Mouse (Mus musculus): ENCODE measurements around the gene Dner. TPM values are rescaled to one million over a fixed set of nuclear protein-coding genes. Genes with fewer than 3 reads are reported as not detected.
A peak's percentile ranks its signal among the peaks of the same experiment; 100 is the strongest.

The Dner gene
- polyA plus RNA-seq, 2 experiments: 5.9 to 6.4 TPM

DNA sequence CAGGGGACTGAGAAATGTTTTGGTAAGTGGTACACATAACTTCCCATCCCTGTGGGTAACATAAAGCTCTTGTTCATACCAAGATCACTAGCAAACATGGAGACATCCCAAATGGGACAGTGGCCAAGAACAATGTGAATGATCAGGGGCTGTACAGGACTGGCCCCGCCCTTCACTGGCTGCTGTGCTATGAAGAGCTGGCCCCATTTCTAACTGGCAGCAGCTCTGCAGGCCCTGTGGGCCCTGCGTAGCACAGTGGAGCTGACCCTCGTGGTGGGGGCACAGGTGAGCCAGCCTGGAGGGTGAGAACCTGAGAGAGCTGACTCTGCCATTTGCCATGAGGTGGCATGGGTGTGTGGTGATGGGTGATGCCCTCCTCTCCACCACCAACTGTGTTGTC is 100.0 kb downstream of the Dner start:
- ATAC-seq (ENCODE audit: low FRiP score, low read depth) (no peak; the same call in 1 of the 2 replicates), DNase-seq (ENCODE audit: low spot score) (peak; percentile 14)
- 76% methylated on average over 3 of the region's 3 CpGs for WGBS
- no peak overlapping the region for H3K4me3 ChIP-seq (replicated peaks; ENCODE audit: low read length)
- H3K4me2 ChIP-seq (replicated peaks; ENCODE audit: low read depth, low read length, severe bottlenecking): no peak overlapping the region
- no peak for TF ChIP-seq POLR2A (IDR thresholded peaks at IDR 0.05; ENCODE audit: borderline replicate concordance, extremely low read depth, insufficient read depth, insufficient read length)
- no peak overlapping the region for H3K27ac ChIP-seq (replicated peaks; ENCODE audit: low read depth, low read length)
- no peaks in the 10 kb centered on the region for H3K27me3 ChIP-seq (ENCODE audit: control insufficient read depth, insufficient read depth, low read length)
- H3K9me3 ChIP-seq (ENCODE audit: control insufficient read depth, low read length): no peaks in the 10 kb centered on the region
- H3K9ac ChIP-seq (ENCODE audit: low read depth, low read length, severe bottlenecking): no peak overlapping the region
- H3K36me3 ChIP-seq (ENCODE audit: control insufficient read depth, insufficient read depth, low read length): no peaks in the 10 kb centered on the region
- no peaks in the 10 kb centered on the region for H3K4me1 ChIP-seq (ENCODE audit: control insufficient read depth, insufficient read depth, low read length)

GRCm38 (mm10) chr1:84592394-84592793 is 103.6 kb downstream of the Dner start:
- Histone ChIP-seq H3K4me1 (ENCODE audit: control insufficient read depth, insufficient read depth, low read length) (no peaks in the 10 kb centered on the region), H3K4me3 (replicated peaks; ENCODE audit: low read length) (no peak overlapping the region), H3K4me2 (replicated peaks; ENCODE audit: low read depth, low read length, severe bottlenecking) (no peak overlapping the region), H3K36me3 (ENCODE audit: control insufficient read depth, insufficient read depth, low read length) (no peaks in the 10 kb centered on the region), H3K27ac (replicated peaks; ENCODE audit: low read depth, low read length) (no peak overlapping the region), H3K9ac (ENCODE audit: low read depth, low read length, severe bottlenecking) (no peak overlapping the region), H3K27me3 (ENCODE audit: control insufficient read depth, insufficient read depth, low read length) (no peaks in the 10 kb centered on the region), H3K9me3 (ENCODE audit: control insufficient read depth, low read length) (no peaks in the 10 kb centered on the region)
- DNase-seq (ENCODE audit: low spot score): no peak
- WGBS: 81% methylated on average over 3 of the region's 3 CpGs
- ATAC-seq (ENCODE audit: low FRiP score, low read depth): no peak
- no peak for TF ChIP-seq POLR2A (IDR thresholded peaks at IDR 0.05; ENCODE audit: borderline replicate concordance, extremely low read depth, insufficient read depth, insufficient read length)

DNA sequence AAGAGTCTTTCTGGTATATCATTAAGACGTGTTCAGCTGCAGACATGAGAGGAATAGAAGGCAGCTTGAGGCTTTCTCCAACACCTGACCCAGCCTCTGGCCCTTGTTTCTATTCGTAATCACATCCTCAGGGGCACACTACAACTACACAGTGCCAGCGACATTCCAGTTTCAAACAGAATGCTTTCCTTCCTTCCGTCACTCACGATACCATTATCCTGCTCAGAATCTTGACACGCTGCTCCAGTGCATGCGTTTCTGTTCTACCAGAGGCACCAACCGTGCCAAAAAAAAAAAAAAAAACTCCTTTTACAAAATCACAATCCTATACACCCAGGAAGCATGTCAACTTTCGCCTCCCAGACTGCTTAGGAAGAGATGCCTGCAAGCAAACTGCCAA is 105.5 kb downstream of the Dner start:
- H3K4me1 ChIP-seq (ENCODE audit: control insufficient read depth, insufficient read depth, low read length): no peaks in the 10 kb centered on the region
- no peaks in the 10 kb centered on the region for H3K27me3 ChIP-seq (ENCODE audit: control insufficient read depth, insufficient read depth, low read length)
- no peak for TF ChIP-seq POLR2A (IDR thresholded peaks at IDR 0.05; ENCODE audit: borderline replicate concordance, extremely low read depth, insufficient read depth, insufficient read length)
- no peak for DNase-seq (ENCODE audit: low spot score)
- H3K4me2 ChIP-seq (replicated peaks; ENCODE audit: low read depth, low read length, severe bottlenecking): no peak overlapping the region
- H3K27ac ChIP-seq (replicated peaks; ENCODE audit: low read depth, low read length): no peak overlapping the region
- no peak overlapping the region for H3K9ac ChIP-seq (ENCODE audit: low read depth, low read length, severe bottlenecking)
- no peaks in the 10 kb centered on the region for H3K9me3 ChIP-seq (ENCODE audit: control insufficient read depth, low read length)
- H3K36me3 ChIP-seq (ENCODE audit: control insufficient read depth, insufficient read depth, low read length): no peaks in the 10 kb centered on the region
- H3K4me3 ChIP-seq (replicated peaks; ENCODE audit: low read length): no peak overlapping the region
- 80% methylated on average over 9 of the region's 9 CpGs for WGBS
- ATAC-seq (ENCODE audit: low FRiP score, low read depth): no peak

DNA sequence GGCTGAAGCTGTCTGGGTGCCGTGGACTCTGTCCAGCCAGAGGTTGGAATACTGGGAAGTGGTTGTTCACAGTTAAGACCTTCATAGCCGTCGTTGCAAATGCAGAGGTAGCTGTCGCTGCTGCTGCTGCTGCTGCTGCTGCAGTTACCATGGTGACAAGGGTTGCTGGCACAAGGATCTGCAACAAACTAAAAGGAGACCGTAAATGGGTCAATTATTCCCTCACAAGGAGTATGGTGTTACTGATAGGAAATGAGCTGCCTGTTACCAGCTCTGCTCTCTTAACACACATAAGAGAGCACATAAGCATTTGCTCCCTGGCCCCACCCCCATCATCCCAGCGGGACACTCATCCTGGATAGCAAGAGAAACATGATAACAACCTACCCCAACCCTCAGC is 110.6 kb downstream of the Dner start:
- 13% methylated on average over 6 of the region's 6 CpGs for whole genome bisulfite sequencing
- no peak overlapping the region for H3K4me2 ChIP-seq (replicated peaks; ENCODE audit: low read depth, low read length, severe bottlenecking)
- DNase-seq (ENCODE audit: low spot score): no peak
- no peak overlapping the region for H3K27ac ChIP-seq (replicated peaks; ENCODE audit: low read depth, low read length)
- H3K4me3 ChIP-seq (replicated peaks; ENCODE audit: low read length): no peak overlapping the region
- H3K4me1 ChIP-seq (ENCODE audit: control insufficient read depth, insufficient read depth, low read length): no peaks in the 10 kb centered on the region
- H3K27me3 ChIP-seq (ENCODE audit: control insufficient read depth, insufficient read depth, low read length): no peaks in the 10 kb centered on the region
- no peaks in the 10 kb centered on the region for H3K9me3 ChIP-seq (ENCODE audit: control insufficient read depth, low read length)
- H3K9ac ChIP-seq (ENCODE audit: low read depth, low read length, severe bottlenecking): no peak overlapping the region
- no peaks in the 10 kb centered on the region for H3K36me3 ChIP-seq (ENCODE audit: control insufficient read depth, insufficient read depth, low read length)
- TF ChIP-seq POLR2A (IDR thresholded peaks at IDR 0.05; ENCODE audit: borderline replicate concordance, extremely low read depth, insufficient read depth, insufficient read length): no peak
- ATAC-seq (ENCODE audit: low FRiP score, low read depth): no peak

- Histone ChIP-seq H3K4me3 (replicated peaks; ENCODE audit: low read length) (no peak overlapping the region), H3K27ac (replicated peaks; ENCODE audit: low read depth, low read length) (no peak overlapping the region), H3K4me1 (ENCODE audit: control insufficient read depth, insufficient read depth, low read length) (no peaks in the 10 kb centered on the region), H3K4me2 (replicated peaks; ENCODE audit: low read depth, low read length, severe bottlenecking) (no peak overlapping the region), H3K36me3 (ENCODE audit: control insufficient read depth, insufficient read depth, low read length) (no peaks in the 10 kb centered on the region), H3K9ac (ENCODE audit: low read depth, low read length, severe bottlenecking) (no peak overlapping the region), H3K27me3 (ENCODE audit: control insufficient read depth, insufficient read depth, low read length) (no peaks in the 10 kb centered on the region), H3K9me3 (ENCODE audit: control insufficient read depth, low read length) (no peaks in the 10 kb centered on the region)
- 61% methylated on average over 2 of the region's 2 CpGs for WGBS
- ATAC-seq (ENCODE audit: low FRiP score, low read depth) (0 out of 2 replicates have a peak, but pooled peaks have one; percentile 47), DNase-seq (ENCODE audit: low spot score) (peak; percentile 49)
- 0 out of 2 replicates have a peak, but pooled peaks have one; percentile 18 for TF ChIP-seq POLR2A (IDR thresholded peaks at IDR 0.05; ENCODE audit: borderline replicate concordance, extremely low read depth, insufficient read depth, insufficient read length)
Observed at GRCm38 (mm10) chr1:84581812-84582211, 114.2 kb downstream of the Dner start.

GRCm38 (mm10) chr1:84561841-84562240 is 134.2 kb downstream of the Dner start:
- H3K36me3 ChIP-seq (ENCODE audit: control insufficient read depth, insufficient read depth, low read length): no peaks in the 10 kb centered on the region
- H3K9me3 ChIP-seq (ENCODE audit: control insufficient read depth, low read length): no peaks in the 10 kb centered on the region
- peaks cover 17% of the 10 kb centered on the region; the same call in 1 of the 2 replicates for H3K27me3 ChIP-seq (ENCODE audit: control insufficient read depth, insufficient read depth, low read length)
- no peak overlapping the region for H3K4me3 ChIP-seq (replicated peaks; ENCODE audit: low read length)
- no peak for DNase-seq (ENCODE audit: low spot score)
- no peak overlapping the region for H3K9ac ChIP-seq (ENCODE audit: low read depth, low read length, severe bottlenecking)
- ATAC-seq (ENCODE audit: low FRiP score, low read depth): no peak; the same call in 1 of the 2 replicates
- 67% methylated on average over 8 of the region's 8 CpGs for WGBS
- H3K4me2 ChIP-seq (replicated peaks; ENCODE audit: low read depth, low read length, severe bottlenecking): no peak overlapping the region
- no peak overlapping the region for H3K27ac ChIP-seq (replicated peaks; ENCODE audit: low read depth, low read length)
- TF ChIP-seq POLR2A (IDR thresholded peaks at IDR 0.05; ENCODE audit: borderline replicate concordance, extremely low read depth, insufficient read depth, insufficient read length): no peak
- H3K4me1 ChIP-seq (ENCODE audit: control insufficient read depth, insufficient read depth, low read length): no peaks in the 10 kb centered on the region

Measured in limb, embryonic 14.5 days (tissue).